Mouse (Mus musculus) right cerebral cortex, postnatal 25 days (tissue): ENCODE measurements at regions not wholly inside any gene's neighbourhood (a gene's known extent, or its start where the extent isn't known, plus 50 kb on each side); places are given as distances from the start of the nearest gene placed in this dataset.

ENCODE experiments used
- DNase-seq: peaks from one replicate; pipeline ENCODE4 v3.0.0; 2022

DNA sequence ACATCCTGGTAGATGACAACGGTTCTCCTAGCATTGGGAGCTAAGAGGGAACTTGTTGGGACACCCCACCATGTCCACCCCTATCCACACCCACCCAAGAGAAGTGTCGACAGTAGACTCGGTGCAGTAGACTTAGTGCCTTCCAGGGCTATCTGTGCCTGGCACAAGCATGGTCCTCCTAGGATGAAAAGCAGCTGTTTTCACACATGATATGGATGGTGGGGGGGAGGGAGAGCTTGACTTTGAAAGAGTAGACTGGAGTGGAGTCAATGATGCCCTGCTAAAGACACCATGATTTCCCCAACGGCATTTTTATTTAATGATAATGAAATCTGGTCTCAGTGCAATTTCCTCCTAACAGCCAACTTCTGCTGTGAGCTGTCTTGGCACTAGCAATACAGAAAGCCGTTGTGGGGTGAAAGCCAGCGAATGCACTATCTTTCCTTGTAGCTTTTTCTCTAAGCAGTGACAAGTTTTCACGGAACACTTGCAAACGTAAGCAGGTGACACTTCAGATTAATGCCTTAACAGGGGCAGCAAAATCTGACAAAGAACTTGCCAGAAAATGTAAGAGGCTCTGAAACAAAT lies 244.6 kb upstream of the Fn1 start:
- peak; percentile 31 for DNase-seq

DNA sequence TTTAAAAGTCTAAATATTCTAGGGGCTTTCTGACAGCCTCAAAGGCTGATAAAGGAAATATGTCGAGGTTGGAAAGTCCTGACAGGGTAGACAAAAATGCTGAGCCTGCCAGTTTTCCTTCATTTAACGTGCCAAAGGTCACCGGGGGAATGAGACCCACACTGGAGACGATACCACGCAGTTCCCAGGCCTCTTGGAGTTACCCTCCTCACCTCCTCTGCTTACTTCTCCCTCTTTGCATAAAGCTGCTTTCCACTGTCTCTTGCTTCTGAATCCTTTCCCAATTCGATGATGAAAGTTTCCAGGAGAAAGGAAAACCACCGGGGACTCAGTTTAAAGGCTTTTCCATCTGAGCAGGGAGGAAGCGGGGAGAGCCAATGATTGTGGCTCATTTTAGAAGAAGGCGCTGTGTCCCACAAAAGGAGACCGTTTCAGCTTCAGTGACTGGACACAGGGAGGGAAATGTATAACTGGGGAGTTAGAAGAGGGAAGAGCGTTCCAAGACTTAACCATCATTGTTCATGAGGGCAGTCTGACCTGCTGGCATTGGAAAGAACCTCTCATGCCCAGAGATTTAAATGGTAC lies 243.2 kb upstream of the Fn1 start:
- no peak for DNase-seq

DNA sequence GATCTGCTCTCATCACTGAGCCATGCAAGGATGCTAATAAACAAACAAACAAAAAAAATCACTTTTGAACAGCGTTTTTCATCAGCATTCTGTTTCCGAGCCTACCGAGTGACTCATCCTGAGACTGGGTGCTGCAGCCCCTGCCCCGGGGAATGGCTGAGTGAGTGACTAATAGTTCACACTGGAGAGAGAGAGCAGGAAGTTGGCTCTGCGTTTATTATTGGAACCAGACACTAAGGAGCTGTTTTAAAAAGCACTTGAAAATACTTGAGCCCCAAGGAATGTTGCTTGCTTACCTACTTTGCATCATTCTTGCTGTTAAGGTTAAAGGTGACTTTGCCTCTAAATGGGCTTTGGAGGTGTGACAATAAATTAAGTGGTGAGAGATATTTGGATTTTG lies 240.6 kb upstream of the Fn1 start:
- DNase-seq = no peak

DNA sequence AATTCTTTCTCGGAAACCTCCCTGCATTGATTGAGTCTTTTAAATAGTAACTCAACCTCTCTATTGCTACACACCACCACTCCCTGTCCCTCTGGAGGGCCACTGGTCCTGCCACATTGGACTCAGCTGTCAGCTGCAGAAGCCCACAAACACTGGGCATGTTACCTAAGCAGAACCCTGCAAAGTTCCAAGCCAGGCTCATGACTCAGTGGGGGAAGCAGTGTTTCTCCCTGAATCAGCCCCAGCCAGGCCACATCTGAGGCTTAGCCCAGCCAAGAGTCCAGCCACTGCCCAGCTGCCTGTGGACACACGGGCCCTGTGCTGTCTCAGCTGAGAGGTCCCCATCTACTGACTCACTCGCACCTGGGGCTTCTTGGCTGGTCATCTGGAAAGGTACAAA lies 234.8 kb upstream of the Fn1 start:
- no peak for DNase-seq

DNA sequence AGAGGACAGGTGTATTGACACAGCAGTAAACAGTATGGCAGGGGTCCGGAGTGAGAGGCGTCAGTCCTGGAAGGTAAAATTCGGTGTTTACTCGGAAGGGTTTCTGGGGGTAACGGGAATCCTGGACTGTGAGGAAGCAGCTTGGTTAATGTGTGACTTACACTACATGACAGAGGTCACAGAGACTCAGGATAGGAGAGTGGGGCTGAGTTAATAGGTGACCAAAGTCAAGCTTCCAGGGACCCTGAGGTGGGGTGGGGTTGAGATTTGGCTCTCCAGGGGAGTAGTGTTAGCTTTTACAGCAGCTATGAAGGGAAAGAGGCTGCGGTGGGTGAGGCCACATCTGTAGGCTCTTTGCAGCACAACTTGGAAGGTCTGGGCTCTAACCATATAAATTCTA lies 233.9 kb upstream of the Fn1 start:
- DNase-seq = no peak

DNA sequence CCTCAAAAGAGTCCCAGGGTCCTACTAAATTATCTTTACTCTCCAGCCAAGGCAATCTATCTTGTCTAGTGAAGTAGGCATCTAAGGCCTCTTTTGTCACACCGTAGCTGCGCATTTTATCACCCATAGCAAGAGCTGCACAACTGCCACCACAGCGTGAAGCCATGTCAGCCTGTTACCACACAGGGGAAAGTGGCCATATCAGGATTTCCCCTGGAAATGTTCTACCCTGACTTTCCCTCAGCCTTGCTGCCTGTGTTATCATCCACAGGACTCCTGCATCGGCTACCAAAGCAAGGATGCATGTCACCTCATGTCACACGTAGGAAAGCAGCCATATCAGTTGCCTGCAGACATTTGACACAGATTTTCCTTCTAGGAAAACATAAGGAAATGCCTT lies 233.2 kb upstream of the Fn1 start:
- DNase-seq = no peak

DNA sequence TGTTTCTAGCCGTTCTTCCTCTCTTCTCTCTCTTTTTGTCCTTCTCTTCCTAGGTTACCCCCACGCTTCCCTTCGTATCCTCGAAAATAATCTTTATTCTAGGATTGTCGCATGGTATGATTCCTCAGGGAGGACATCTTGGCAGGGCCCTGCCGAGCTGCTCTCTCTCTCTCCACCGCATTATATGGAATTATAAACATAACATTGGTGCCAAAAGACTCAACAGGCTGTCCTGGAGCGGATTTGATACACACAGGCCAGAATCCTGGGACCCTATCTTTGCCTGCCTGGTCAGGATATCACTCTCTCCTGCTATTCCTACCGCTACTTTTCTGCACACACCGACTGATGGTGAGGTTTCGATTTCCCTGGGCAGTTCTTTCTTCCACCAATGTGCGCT lies 228.9 kb upstream of the Fn1 start:
- DNase-seq = no peak

DNA sequence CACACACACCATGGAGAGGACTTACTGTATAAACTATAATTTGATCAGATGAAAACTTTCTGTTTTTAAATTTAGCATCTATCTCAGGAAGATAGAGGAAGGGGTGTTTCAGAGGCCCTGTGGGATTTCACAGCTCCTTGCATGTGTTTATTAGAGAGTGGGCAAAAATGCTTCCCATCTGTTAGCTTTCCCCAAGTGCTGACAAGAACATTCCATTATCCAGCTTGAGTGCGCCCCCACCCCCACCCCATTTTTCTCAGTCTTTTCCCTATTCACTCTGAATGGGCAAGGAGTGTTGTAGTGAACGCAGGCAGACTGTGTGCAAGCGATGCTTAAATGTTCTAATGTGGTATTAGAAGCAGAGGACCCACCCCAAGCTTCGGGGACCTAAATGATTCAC lies 228.2 kb upstream of the Fn1 start:
- no peak for DNase-seq

DNA sequence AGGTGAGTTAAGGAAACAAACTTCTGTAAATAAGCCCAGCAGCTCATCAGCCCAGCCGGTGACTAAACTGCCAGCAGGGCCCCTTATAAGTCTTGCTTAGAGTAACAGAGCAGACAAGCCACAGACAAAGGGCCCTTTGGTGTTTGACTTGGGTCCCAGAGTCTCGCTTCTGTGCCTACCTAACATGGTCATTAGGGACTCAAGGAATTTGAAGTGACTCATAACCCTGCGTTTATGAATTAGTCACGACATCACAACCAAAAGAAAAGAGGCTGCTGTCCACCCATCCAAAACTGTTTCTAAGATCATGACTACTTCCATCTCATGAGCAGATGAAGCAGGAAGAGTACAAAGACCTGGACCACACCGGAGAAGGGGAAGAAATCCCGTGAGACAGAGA lies 227.5 kb upstream of the Fn1 start:
- no peak for DNase-seq

DNA sequence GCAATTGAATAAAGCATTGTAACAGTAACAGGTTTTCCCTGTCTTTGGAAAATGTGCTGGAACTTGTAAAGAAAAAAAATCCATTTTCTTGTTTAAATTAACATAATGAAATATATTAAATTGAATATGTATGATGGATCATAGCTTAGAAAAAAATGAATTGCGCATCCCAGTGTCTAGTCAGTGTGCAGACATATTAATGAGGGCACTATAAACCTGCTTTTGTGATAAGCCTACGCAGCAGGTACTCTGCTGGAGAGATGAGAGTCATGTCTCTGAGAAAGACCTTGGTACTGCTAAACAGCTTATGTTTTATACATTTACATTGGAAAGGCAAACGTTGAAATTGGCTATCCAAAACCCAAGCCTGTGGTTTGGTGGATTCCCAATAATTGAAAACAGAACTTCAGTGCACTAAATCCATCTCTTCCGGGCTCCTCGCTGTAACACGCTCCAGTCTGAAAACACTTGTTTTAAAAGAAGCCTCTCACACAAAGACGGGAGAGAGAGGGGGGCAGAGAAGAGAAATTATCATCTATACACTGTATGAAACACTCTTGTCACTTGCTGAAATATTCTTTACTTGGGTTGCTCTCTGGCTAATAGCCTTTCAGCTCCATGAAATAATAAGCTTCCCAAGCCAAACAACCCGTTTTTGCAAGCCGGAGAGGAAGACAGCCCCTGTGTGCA lies 223.9 kb upstream of the Fn1 start:
- no peak for DNase-seq

DNA sequence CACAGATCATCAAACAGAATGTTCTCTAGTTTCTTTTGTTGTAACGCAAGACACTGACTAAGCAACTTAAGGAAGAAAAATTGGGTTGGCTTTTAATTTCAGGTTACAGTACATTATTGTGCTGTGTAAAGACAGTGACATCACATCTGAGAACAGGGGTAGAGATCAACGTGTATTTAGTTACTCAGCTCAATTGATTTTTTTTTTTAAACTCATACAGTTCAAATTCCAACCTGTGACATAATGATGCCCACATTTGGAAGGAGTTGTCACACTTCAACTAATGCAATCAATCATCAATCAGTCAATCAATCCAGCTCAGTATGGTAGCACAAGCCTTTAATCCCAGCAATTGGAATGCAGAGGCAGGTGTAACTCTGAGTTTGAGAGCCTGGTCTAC lies 221.0 kb upstream of the Fn1 start:
- DNase-seq = no peak

DNA sequence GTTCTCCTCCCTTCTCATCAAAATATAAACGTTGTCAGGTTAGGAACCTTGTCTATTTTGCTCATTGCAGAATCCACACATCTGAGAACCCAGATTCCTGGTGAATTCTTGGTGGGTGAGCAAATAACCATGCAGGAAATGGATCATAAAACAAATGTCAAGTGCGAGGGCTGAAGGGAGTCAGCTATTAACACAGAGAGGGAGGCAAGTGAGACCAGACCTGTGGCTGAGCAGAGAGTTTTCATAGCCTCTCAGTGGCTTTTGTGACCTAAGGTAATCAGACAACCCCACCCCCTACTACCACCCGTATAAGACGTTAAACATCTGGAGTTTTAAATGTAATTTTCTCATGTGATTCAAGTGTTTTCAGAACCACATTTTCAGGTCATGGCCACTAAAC lies 212.7 kb upstream of the Fn1 start:
- DNase-seq = no peak

DNA sequence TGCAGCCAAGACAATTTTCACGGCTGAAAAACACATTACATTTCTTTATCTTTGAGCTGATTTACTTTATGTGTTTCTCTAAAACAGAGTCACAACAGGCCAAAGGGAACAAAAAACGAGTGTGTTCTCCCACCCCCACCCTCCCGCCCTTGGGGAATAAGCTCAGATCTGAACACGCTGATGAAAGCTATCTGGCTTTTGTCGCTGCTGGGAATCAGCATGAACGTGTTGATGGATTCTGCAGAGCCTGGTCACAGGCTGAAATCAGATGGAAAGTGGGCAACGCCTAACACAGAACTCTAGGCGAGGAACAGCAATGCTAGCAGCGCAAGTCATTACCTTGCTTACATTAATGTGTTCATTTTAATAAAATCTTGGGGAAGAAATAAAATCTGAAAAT lies 211.7 kb upstream of the Fn1 start:
- DNase-seq = no peak

DNA sequence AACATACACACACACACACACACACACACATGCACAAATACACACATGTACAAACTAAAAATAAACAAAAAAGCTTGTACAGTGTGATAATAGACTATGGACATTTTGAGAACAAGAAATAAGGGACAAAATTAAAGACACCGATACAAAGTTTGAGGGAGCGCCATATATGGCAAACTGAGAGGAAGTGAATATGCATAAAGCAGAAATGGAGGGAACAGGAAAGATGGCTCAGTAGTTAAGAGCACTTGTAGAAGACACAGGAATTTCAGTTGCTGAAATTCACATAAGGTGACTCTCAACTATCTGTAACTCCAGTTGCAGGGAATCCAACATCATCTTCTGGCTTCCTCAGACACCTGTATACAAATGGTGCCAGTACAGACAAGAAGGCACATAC lies 200.2 kb upstream of the Fn1 start:
- DNase-seq = no peak

DNA sequence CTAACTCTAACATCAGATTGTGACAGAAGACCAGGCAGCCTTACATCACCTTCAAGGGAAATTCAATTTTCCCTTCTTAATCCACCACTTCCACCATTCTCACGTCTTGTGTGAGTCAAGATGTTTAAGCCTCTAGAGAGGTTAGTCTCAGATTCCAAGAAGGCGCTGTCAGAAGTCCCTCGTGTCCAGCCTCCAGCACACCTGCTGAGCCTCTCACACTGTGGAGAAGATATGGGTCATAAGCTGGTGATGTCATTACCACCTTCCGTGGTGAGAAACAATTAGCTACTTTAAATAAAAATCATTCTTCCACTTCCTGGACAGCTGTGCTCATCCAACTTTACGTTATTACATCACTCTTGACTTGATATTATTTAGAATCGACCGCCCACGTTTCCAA lies 198.3 kb upstream of the Fn1 start:
- no peak for DNase-seq

DNA sequence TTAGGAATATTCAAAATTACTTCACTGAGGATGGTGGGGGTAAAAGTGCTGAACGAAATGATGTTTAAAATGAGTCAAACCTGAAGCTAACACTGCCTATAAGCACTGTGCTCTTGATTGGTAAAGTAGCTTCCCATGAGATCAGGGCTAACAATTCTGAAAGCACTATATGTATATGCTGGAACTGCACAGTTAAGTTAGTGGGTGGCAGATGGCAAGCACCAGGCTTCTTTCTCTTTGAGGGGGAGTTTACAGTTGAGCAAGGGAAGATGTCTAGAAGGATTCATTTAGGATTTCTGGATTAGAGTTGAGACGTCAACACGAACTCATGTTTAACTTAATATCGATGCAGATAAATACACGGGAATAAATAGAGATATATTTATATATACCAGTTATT lies 195.7 kb upstream of the Fn1 start:
- peak; percentile 22 for DNase-seq

DNA sequence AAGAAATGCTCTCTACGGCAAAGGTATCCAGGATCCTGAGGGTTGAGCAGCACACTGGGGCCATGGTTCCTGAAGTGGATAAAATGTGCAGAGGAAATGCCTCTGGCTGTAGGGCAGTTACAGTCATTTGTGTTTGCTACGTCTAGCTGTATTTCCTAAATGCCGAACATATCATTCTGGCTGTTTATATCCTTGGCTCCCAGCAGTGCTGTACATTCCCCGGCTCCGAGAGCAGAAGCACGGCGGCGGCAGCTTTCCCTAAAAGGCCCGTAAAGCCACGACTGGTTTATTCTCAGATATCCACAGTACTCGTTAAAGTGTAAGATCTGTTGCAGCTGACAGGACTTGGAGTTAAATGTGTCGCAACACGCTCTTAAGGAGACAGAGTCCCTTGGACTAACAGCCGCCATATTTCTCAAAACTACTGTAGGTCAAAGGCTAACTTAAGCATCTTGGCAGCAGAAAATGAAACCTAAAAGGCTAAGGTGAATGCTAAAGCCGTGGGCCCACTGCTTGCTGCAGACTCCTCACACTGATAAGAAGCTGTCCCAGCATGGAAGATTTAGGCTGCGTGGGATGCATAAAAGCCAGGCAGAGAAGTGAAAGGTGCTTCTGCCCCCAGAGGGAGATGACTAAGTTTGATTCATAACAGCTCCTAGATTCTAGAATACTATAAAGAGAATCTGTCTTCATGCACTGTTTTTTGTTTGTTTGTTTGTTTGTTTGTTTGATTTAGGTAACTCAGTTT lies 192.1 kb upstream of the Fn1 start:
- peak; percentile 21 for DNase-seq

DNA sequence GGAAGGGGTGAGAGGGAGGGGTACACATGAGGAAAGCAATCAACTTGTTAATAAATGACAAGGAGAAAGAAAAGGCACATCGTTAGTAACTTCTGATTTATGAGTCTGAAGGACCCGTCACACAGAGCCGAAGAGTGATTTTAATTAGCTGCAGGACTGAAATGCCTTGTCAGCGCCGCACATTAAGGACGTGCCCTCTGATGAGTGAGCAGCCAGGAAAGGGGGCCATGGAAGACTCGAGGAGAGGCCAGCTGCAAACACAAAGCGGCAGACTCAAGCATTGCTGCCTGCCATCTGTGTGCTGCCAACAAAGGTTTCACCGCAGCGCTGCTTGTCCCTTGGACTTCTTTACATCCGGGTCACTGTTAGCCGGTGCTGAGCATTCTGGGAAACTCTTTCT lies 184.8 kb upstream of the Fn1 start:
- DNase-seq = no peak

DNA sequence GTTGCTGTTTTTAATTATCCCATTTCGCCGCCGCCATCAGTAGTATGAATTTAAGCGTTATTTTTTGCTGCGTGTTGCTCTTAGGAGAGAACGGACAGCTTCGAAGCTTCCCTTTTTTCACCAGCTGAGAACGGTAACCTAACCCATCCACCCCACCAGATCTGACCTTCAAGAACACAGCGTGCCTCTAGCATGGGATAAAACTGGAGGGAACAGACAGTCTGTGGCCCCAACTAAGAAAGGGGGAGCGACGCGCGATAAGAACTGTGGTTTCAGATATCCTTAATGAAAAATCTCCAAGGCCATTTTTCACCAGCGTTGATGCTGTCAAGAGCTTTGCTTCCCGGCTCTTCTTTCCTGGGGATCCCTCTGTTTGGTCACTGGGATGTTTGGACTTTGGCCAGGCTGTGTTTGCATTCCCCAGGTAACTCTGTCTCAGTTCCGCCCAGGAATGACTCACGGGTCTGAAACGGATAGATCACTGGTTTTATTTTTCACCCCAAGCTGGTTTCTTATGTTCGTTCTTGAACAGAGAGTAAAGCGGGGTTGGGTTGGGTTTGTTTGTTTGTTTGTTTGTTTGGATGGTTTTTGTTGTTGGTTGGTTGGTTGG lies 184.1 kb upstream of the Fn1 start:
- no peak for DNase-seq

DNA sequence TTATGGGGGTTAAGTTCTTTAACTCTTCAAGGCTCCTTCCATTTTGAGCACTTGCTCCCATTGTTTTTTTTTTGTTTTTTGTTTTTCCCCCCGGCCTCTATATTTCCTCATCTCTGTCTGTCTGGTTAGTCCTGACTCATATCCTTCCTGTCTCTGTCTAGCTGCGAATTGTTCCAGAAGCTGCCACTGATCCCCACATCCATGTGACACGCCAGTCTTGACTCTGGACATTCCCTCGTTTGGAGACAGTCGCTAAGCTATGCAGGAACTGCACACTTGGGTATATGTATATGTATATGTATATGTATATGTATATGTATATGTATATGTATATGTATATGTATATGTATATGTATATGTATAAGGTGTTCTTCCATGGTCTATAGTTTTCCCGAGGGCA lies 177.4 kb upstream of the Fn1 start:
- no peak for DNase-seq

DNA sequence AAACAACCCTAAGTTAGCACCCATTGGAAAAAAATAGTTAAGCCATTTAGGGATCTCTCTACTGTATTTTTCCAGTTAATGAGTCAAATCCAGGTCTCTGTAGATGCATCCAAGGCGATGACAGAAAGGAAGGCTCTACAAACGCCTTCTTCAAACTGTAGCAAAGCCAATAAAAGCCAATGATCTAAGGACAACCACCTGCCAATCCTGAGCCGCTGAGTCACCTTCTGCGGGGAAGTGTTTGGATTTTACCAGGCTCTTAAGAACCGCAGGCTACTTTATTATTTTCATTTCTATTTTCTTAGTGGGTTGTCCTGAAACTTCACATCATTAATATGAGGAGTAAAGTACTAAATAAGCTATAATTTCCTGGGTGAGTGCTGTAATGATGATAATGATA lies 171.4 kb upstream of the Fn1 start:
- DNase-seq = no peak

DNA sequence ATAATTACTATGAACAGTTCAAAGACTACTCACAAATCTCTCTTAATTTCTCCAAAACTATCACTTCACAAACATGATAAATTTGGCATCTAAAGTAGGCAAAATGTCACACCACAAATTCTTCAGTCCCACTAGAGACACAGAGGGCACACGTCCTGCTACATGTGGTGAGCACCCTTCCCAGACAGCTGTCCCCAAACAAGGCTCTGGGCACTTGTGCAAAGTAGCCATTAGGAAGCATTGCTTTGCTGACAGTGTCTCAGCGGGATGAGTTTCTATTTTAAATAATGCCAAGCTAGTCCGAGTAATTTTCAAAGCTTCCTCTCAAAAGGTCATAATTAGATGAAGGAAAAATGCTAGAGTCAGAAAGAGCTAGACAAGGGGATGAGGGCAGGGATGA lies 169.1 kb upstream of the Fn1 start:
- DNase-seq = no peak

DNA sequence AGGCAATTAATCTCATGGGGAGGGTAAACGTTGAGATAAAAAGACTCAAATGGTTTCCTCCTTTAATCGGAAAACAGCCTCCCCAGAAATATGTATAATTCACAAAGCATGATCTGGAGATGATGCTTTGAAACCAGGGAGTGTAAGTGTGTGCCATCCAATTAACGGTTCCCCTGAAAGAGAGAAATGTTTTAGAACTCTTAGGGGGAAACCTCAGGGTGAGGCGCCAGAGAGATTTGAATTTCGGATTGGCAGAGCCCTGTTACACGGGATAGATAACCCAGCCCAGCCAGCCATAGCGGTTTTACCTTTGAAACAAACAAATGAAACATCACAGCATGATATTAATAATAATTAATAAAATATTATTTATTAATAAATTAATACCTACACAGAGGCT lies 168.1 kb upstream of the Fn1 start:
- no peak for DNase-seq

DNA sequence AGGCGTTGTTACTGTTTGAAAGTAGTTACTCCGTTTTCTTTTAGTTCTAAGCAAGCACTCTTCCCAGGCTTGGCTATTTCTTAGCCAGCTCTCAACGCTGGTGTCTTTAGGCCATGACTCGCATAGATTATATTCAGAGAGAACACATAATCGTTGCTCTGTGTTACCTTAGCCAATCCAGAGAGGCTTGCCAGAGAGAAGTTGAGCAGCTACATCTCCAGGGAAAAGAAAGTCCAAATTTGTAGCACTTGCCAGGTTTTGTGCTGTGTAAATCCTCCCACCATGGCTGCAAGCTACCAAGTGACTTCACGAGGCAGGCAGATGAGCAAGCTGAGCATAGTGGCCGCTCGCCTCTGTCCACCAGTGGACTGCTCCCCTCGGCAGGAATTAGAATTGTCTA lies 163.3 kb upstream of the Fn1 start:
- no peak for DNase-seq
